Mouse (Mus musculus) urinary bladder, postnatal 14 days (tissue): ENCODE results near the gene Gm20931.
"Not testable (repeated sequence)": the region's sequence is repeated elsewhere in the genome, so short reads cannot be mapped to it uniquely, and the experiment has no call there.

Source experiments
- DNase-seq: peaks from one replicate; pipeline ENCODE4 v3.0.0; 2021; ENCODE audit warnings: low spot score

Gene Gm20931

GRCm38 (mm10) chrY:55213420-55213819 is at the start of gene Gm20931:
Gm20931 (plus strand) TSS chrY:55213720.
- not testable (repeated sequence) for DNase-seq
